Mouse (Mus musculus): Measurements from ENCODE around the gene Ptdss2. TPM values are rescaled to one million over a fixed set of nuclear protein-coding genes. Genes with fewer than 3 reads are reported as not detected.

Gene Ptdss2
- polyA plus RNA-seq (2014; fragmentation: Illumina TruSeq; extraction: RNeasy Lipid Tissue Mini Kit (QIAGEN cat#74804); ENCODE audit: low read depth, low replicate concordance): 39.9 TPM

GRCm38 (mm10) chr7:141122245-141122644 lies at the start of gene Ptdss2:
Gene Ptdss2 (plus strand): TSS chr7:141122382.

GRCm38 (mm10) chr7:141077841-141078240 lies 44.3 kb upstream of the Ptdss2 start, which contains the start of gene Pkp3:
Gene Pkp3 (plus strand): TSS chr7:141078218.

GRCm38 (mm10) chr7:141099911-141100691 lies 22.1 kb upstream of the Ptdss2 start, which contains the start of gene Sigirr:
Gene Sigirr (minus strand): TSS chr7:141100572.

GRCm38 (mm10) chr7:141117636-141118035 lies 4.5 kb upstream of the Ptdss2 start, which contains the start of gene Ano9:
Gene Ano9 (minus strand): TSS chr7:141117806.

GRCm38 (mm10) chr7:141172116-141173006 lies 50.2 kb downstream of the Ptdss2 start, which contains the start of gene Rnh1:
Gene Rnh1 (minus strand): TSS chr7:141172857.

GRCm38 (mm10) chr7:141193948-141194347 lies 71.8 kb downstream of the Ptdss2 start, which contains the start of the genes Hras and Lrrc56:
Gene Hras (minus strand): TSS chr7:141194005.
Gene Lrrc56 (plus strand): TSS chr7:141194157.

Other genes with a start within 250 kb of the Ptdss2 start
- gene Psmd13, start 240.4 kb upstream of the Ptdss2 start, polyA plus RNA-seq (2014; fragmentation: Illumina TruSeq; extraction: RNeasy Lipid Tissue Mini Kit (QIAGEN cat#74804); ENCODE audit: low read depth, low replicate concordance): 79.4 TPM
- 24.1 TPM for gene Sirt3, start 240.1 kb upstream of the Ptdss2 start, polyA plus RNA-seq (2014; fragmentation: Illumina TruSeq; extraction: RNeasy Lipid Tissue Mini Kit (QIAGEN cat#74804); ENCODE audit: low read depth, low replicate concordance)
- 19.5 TPM for gene Cox8b, start 221.9 kb upstream of the Ptdss2 start, polyA plus RNA-seq (2014; fragmentation: Illumina TruSeq; extraction: RNeasy Lipid Tissue Mini Kit (QIAGEN cat#74804); ENCODE audit: low read depth, low replicate concordance)
- 2.0 TPM for gene Nlrp6, start 201.5 kb upstream of the Ptdss2 start, polyA plus RNA-seq (2014; fragmentation: Illumina TruSeq; extraction: RNeasy Lipid Tissue Mini Kit (QIAGEN cat#74804); ENCODE audit: low read depth, low replicate concordance)
- 14.7 TPM for gene Pgghg, start 181.0 kb upstream of the Ptdss2 start, polyA plus RNA-seq (2014; fragmentation: Illumina TruSeq; extraction: RNeasy Lipid Tissue Mini Kit (QIAGEN cat#74804); ENCODE audit: low read depth, low replicate concordance)
- 1.2 TPM for gene Ifitm5, start 172.1 kb upstream of the Ptdss2 start, polyA plus RNA-seq (2014; fragmentation: Illumina TruSeq; extraction: RNeasy Lipid Tissue Mini Kit (QIAGEN cat#74804); ENCODE audit: low read depth, low replicate concordance)
- not detected for gene Gm45717, start 166.4 kb upstream of the Ptdss2 start, polyA plus RNA-seq (2014; fragmentation: Illumina TruSeq; extraction: RNeasy Lipid Tissue Mini Kit (QIAGEN cat#74804); ENCODE audit: low read depth, low replicate concordance)
- 414 TPM for gene Ifitm2, start 166.4 kb upstream of the Ptdss2 start, polyA plus RNA-seq (2014; fragmentation: Illumina TruSeq; extraction: RNeasy Lipid Tissue Mini Kit (QIAGEN cat#74804); ENCODE audit: low read depth, low replicate concordance)
- gene Ifitm1, start 155.2 kb upstream of the Ptdss2 start, polyA plus RNA-seq (2014; fragmentation: Illumina TruSeq; extraction: RNeasy Lipid Tissue Mini Kit (QIAGEN cat#74804); ENCODE audit: low read depth, low replicate concordance): 31.1 TPM
- 370 TPM for gene Ifitm3, start 111.6 kb upstream of the Ptdss2 start, polyA plus RNA-seq (2014; fragmentation: Illumina TruSeq; extraction: RNeasy Lipid Tissue Mini Kit (QIAGEN cat#74804); ENCODE audit: low read depth, low replicate concordance)
- gene Ifitm6, start 104.5 kb upstream of the Ptdss2 start, polyA plus RNA-seq (2014; fragmentation: Illumina TruSeq; extraction: RNeasy Lipid Tissue Mini Kit (QIAGEN cat#74804); ENCODE audit: low read depth, low replicate concordance): 14.7 TPM
- not detected for gene Gm17387, start 93.3 kb upstream of the Ptdss2 start, polyA plus RNA-seq (2014; fragmentation: Illumina TruSeq; extraction: RNeasy Lipid Tissue Mini Kit (QIAGEN cat#74804); ENCODE audit: low read depth, low replicate concordance)
- gene B4galnt4, start 61.3 kb upstream of the Ptdss2 start, polyA plus RNA-seq (2014; fragmentation: Illumina TruSeq; extraction: RNeasy Lipid Tissue Mini Kit (QIAGEN cat#74804); ENCODE audit: low read depth, low replicate concordance): 5.2 TPM
- gene Pkp3, start 44.2 kb upstream of the Ptdss2 start, polyA plus RNA-seq (2014; fragmentation: Illumina TruSeq; extraction: RNeasy Lipid Tissue Mini Kit (QIAGEN cat#74804); ENCODE audit: low read depth, low replicate concordance): 16.8 TPM
- gene Sigirr, start 21.8 kb upstream of the Ptdss2 start, polyA plus RNA-seq (2014; fragmentation: Illumina TruSeq; extraction: RNeasy Lipid Tissue Mini Kit (QIAGEN cat#74804); ENCODE audit: low read depth, low replicate concordance): 17.6 TPM
- gene Ano9, start 4.6 kb upstream of the Ptdss2 start, polyA plus RNA-seq (2014; fragmentation: Illumina TruSeq; extraction: RNeasy Lipid Tissue Mini Kit (QIAGEN cat#74804); ENCODE audit: low read depth, low replicate concordance): 4.5 TPM
- gene Rnh1, start 50.5 kb downstream of the Ptdss2 start, polyA plus RNA-seq (2014; fragmentation: Illumina TruSeq; extraction: RNeasy Lipid Tissue Mini Kit (QIAGEN cat#74804); ENCODE audit: low read depth, low replicate concordance): 180 TPM
- gene Hras, start 71.6 kb downstream of the Ptdss2 start, polyA plus RNA-seq (2014; fragmentation: Illumina TruSeq; extraction: RNeasy Lipid Tissue Mini Kit (QIAGEN cat#74804); ENCODE audit: low read depth, low replicate concordance): 49.0 TPM
- 12.2 TPM for gene Lrrc56, start 71.8 kb downstream of the Ptdss2 start, polyA plus RNA-seq (2014; fragmentation: Illumina TruSeq; extraction: RNeasy Lipid Tissue Mini Kit (QIAGEN cat#74804); ENCODE audit: low read depth, low replicate concordance)
- 11.3 TPM for gene Lmntd2, start 91.7 kb downstream of the Ptdss2 start, polyA plus RNA-seq (2014; fragmentation: Illumina TruSeq; extraction: RNeasy Lipid Tissue Mini Kit (QIAGEN cat#74804); ENCODE audit: low read depth, low replicate concordance)
- 40.8 TPM for gene Rassf7, start 93.5 kb downstream of the Ptdss2 start, polyA plus RNA-seq (2014; fragmentation: Illumina TruSeq; extraction: RNeasy Lipid Tissue Mini Kit (QIAGEN cat#74804); ENCODE audit: low read depth, low replicate concordance)
- 67.3 TPM for gene Phrf1, start 106.4 kb downstream of the Ptdss2 start, polyA plus RNA-seq (2014; fragmentation: Illumina TruSeq; extraction: RNeasy Lipid Tissue Mini Kit (QIAGEN cat#74804); ENCODE audit: low read depth, low replicate concordance)
- 29.8 TPM for gene Irf7, start 144.1 kb downstream of the Ptdss2 start, polyA plus RNA-seq (2014; fragmentation: Illumina TruSeq; extraction: RNeasy Lipid Tissue Mini Kit (QIAGEN cat#74804); ENCODE audit: low read depth, low replicate concordance)
- 18.4 TPM for gene Cdhr5, start 154.4 kb downstream of the Ptdss2 start, polyA plus RNA-seq (2014; fragmentation: Illumina TruSeq; extraction: RNeasy Lipid Tissue Mini Kit (QIAGEN cat#74804); ENCODE audit: low read depth, low replicate concordance)
- 3.7 TPM for gene Sct, start 156.8 kb downstream of the Ptdss2 start, polyA plus RNA-seq (2014; fragmentation: Illumina TruSeq; extraction: RNeasy Lipid Tissue Mini Kit (QIAGEN cat#74804); ENCODE audit: low read depth, low replicate concordance)
- gene Drd4, start 169.6 kb downstream of the Ptdss2 start, polyA plus RNA-seq (2014; fragmentation: Illumina TruSeq; extraction: RNeasy Lipid Tissue Mini Kit (QIAGEN cat#74804); ENCODE audit: low read depth, low replicate concordance): 1.7 TPM
- 27.2 TPM for gene Deaf1, start 205.3 kb downstream of the Ptdss2 start, polyA plus RNA-seq (2014; fragmentation: Illumina TruSeq; extraction: RNeasy Lipid Tissue Mini Kit (QIAGEN cat#74804); ENCODE audit: low read depth, low replicate concordance)
- 48.5 TPM for gene Tmem80, start 205.4 kb downstream of the Ptdss2 start, polyA plus RNA-seq (2014; fragmentation: Illumina TruSeq; extraction: RNeasy Lipid Tissue Mini Kit (QIAGEN cat#74804); ENCODE audit: low read depth, low replicate concordance)
- 16.2 TPM for gene Eps8l2, start 216.5 kb downstream of the Ptdss2 start, polyA plus RNA-seq (2014; fragmentation: Illumina TruSeq; extraction: RNeasy Lipid Tissue Mini Kit (QIAGEN cat#74804); ENCODE audit: low read depth, low replicate concordance)